Mouse (Mus musculus) embryonic stem cell, embryonic (primary cell): Measurements from ENCODE around the gene Gm5346.
"Not testable (repeated sequence)": the region's sequence is repeated elsewhere in the genome, so short reads cannot be mapped to it uniquely, and the experiment has no call there.

ENCODE experiments used
- CTCF ChIA-PET, 4 experiments: fragments of 300-600 bp in 2 of 4; fragments of 350-600 bp in 2 of 4; sonication (Branson Sonifier 250); formaldehyde crosslinking; loops; one replicate each; lab custom pipeline; 2022; ENCODE audit warnings: inconsistent platforms in 2 of 4; lab: Charles Lee
- POLR2A ChIA-PET, 4 experiments: fragments of 300-600 bp in 2 of 4; fragments of 350-600 bp in 2 of 4; sonication (Branson Sonifier 250); formaldehyde crosslinking; loops; one replicate each; lab custom pipeline; 2022; ENCODE audit warnings: antibody characterized with exemption in 4 of 4, inconsistent platforms in 1 of 4; lab: Charles Lee

Gm5346 gene

DNA sequence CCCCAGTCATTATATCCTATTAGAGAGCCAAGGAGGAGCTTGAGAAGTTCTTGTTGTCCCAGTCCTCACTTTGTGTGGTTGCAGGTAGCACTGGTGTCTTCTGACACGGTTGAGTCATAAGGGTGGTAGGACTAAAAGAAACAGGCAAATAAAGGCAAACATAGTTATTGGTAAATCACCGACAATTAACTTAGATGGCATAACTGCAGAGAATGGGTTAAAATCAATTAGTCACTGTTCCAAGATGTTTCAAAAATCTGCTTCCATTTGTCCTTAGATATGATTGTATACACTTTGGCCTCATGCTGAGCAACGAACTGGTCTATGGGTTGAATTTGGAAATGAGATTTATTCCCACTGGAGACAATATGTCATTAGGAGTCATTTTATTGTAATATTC lies at the start of gene Gm5346:
Gene Gm5346, minus strand, starts transcription at position 101 of the 400 bp plus-strand sequence.
- ChIA-PET POLR2A (no interaction called here), CTCF (no interaction called here)

DNA sequence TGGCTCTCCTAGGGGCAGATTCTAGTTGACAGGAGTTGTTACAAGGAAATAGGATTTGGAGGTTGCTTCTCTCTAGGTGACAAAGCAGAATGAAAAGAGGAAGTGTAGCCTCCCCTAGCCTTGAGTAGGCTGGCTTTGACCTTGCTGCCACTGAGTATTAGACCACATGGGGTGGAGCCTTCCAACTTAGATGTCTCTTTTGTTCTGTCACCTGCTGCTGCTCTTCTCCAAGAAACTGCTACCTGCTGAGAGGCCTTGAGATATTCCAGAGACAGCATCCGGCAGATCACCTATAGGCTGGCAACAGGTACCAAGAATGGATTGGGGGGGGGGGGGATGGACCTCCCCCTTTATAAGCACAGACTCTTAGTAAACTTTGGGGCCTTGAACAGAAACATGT lies 11.0 kb downstream of the Gm5346 start:
- CTCF ChIA-PET = no interaction called here
- POLR2A ChIA-PET = interaction anchor here in 1 of 4 experiments (0.7 kb wide), 1 partner anchor 663 kb away, joined by 3 read pairs; no protein-coding TSS in a partner anchor

- POLR2A ChIA-PET = interaction anchor here in 1 of 4 experiments (0.7 kb wide), 1 partner anchor 862 kb away, joined by 8 read pairs; no protein-coding TSS in a partner anchor
- CTCF ChIA-PET = not testable (repeated sequence)
Observed at GRCm38 (mm10) chr8:43603657-43604056, 23.4 kb downstream of the Gm5346 start.

DNA sequence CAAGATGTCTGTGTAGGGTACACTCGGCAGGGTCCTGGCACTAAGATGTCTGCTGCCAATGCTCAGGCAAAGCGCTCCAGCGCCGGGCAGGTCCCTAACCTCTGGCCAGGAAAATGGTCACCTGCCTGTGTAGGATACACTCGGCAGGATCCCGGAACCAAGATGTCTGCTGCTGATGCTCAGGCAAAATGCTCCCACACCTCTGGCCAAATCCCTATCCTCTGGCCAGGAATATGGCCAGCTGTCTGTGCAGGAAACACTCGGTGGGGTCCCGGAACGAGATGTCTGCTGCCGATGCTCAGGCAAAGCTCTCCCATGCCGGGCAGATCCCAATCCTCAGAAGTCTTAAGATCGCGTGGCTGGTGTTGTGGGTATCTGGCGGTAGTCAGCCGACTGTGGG lies 23.9 kb downstream of the Gm5346 start:
- CTCF ChIA-PET = not testable (repeated sequence)
- POLR2A ChIA-PET = interaction anchor here in 1 of 4 experiments (0.7 kb wide), 1 partner anchor 861 kb away, joined by 8 read pairs; no protein-coding TSS in a partner anchor

DNA sequence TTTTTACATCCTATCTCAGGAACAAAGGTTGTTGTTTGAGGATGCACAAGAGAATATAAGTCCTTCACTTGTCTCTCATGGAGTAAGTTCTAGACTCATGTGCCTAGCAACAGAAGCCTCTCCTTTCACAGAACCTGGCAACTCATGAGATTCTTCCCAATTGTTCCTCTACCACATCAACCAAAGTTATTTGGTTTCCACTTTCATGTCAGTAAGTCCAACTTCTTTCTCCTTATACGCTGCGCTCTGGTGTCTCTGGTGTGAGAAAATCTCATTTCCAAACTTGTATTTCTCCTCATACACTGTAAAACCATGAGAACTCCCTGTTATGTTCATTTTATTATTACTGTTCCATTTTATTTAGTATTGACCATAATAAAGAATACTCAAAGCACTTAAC lies 50.5 kb downstream of the Gm5346 start, which contains the start of gene Adam26a:
Gene Adam26a, minus strand, starts transcription at position 101 of the 400 bp plus-strand sequence.
- POLR2A ChIA-PET, CTCF ChIA-PET: not testable (repeated sequence)
